Mouse (Mus musculus): ENCODE data around the gene Gmeb1. TPM values are rescaled to one million over a fixed set of nuclear protein-coding genes. Genes with fewer than 3 reads are reported as not detected.
"Not testable (repeated sequence)": the region's sequence is repeated elsewhere in the genome, so short reads cannot be mapped to it uniquely, and the experiment has no call there.

Gmeb1 gene
- polyA plus RNA-seq, 1 experiment from 2014 or later: 39.5 TPM

DNA sequence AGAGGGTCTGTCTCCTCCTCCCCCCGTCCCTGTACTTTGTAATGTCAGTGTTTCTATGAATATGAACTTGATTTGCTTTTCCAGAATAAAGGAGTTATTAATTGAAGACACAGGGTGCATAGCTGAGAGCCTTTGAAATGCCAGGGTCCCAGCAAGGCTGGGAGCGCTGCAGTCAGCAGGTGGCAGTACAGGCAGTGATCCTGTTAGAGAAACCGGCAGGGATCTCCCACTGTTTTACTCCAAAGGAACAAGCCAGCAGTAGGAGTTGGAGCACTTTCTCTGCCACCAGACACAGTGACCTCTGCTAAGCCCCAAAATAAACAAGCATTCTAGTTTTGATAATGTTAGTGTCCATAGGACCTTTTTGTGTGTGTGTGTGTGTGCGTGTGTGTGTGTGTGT lies 31.6 kb upstream of the Gmeb1 start:
- Histone ChIP-seq H3K27me3 (ENCODE audit: insufficient read depth, low read length) (no peaks in the 10 kb centered on the region), H3K4me1 (ENCODE audit: insufficient read depth) (no peaks in the 10 kb centered on the region), H3K9me3 (ENCODE audit: low read depth, low read length) (no peaks in the 10 kb centered on the region), H3K27ac (ENCODE audit: low read depth) (no peak overlapping the region), H3K4me2 (no peak overlapping the region), H3K36me3 (ENCODE audit: insufficient read depth) (peaks cover 37% of the 10 kb centered on the region), H3K9ac (no peak overlapping the region), H3K4me3 (ENCODE audit: low read depth, low read length) (no peak overlapping the region)
- DNase-seq (peak; percentile 77), ATAC-seq (ENCODE audit: insufficient read depth) (no peak; the same call in 1 of the 2 replicates)
- WGBS: 42% methylated on average over 4 of the region's 4 CpGs
- peak; percentile 66 for TF ChIP-seq CTCF (IDR thresholded peaks at IDR 0.05; ENCODE audit: low read depth)

DNA sequence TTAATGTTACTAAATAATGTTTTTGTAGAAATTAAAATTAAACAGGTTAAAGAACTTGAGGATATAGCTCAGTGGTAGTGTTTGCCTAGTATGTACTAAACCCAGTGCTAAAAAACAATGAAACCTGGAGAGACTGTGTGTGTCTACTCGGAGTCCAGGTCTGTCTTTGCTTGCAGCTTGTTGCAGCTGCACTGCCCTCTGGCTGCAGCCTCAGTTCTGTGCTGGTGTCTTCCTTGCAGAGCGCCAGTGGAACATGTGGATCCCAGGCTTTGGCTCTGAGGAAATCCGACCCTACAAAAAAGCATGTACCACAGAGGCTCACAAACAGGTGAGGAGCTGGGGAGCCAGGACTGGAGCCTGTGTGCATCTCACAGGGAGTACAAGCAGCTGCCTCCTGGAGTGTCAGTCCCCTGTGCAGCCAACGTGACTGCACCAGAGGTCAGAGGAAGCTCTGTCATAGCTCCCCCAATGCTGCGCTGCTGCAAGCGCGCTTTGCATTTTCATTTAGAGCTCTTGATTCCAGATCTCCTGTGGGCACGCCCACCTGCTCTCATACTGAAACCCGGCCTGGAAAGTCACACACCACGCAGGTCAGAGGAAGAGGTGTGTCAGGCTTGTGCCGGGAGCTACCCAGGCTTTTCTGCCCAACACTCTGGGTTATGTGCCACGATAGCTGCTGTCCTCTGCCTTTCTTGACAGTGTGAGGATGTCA lies 30.4 kb upstream of the Gmeb1 start:
- no peak overlapping the region for H3K4me2 ChIP-seq
- H3K27ac ChIP-seq (ENCODE audit: low read depth): no peak overlapping the region
- H3K9ac ChIP-seq: no peak overlapping the region
- no peaks in the 10 kb centered on the region for H3K4me1 ChIP-seq (ENCODE audit: insufficient read depth)
- 84% methylated on average over 12 of the region's 12 CpGs for WGBS
- no peak for ATAC-seq (ENCODE audit: insufficient read depth)
- no peak for DNase-seq
- H3K27me3 ChIP-seq (ENCODE audit: insufficient read depth, low read length): no peaks in the 10 kb centered on the region
- no peak overlapping the region for H3K4me3 ChIP-seq (ENCODE audit: low read depth, low read length)
- peak; percentile 28; the same call in 1 of the 2 replicates for TF ChIP-seq CTCF (IDR thresholded peaks at IDR 0.05; ENCODE audit: low read depth)
- H3K36me3 ChIP-seq (ENCODE audit: insufficient read depth): peaks cover 41% of the 10 kb centered on the region
- H3K9me3 ChIP-seq (ENCODE audit: low read depth, low read length): no peaks in the 10 kb centered on the region

DNA sequence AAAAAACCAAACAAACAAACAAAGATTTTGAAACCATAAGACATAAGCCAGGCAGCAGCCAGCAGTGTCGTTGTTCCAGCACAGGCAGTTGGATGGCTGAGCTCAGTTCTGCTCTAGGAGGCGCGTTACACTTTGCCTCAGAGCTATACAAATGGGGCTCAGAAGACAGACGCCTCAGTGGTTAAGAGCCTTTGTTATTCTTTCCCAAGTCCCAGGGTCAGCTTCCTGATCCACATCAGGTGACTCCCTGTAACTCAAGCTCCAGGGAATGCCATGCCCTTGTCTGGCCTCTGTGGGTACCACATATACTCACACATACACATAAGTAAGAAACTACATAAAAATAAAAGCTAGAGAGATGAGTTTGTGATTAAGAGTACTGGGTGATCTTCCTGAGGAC lies 29.7 kb upstream of the Gmeb1 start:
- H3K9ac ChIP-seq: no peak overlapping the region
- DNase-seq (no peak), ATAC-seq (ENCODE audit: insufficient read depth) (no peak)
- no peaks in the 10 kb centered on the region for H3K9me3 ChIP-seq (ENCODE audit: low read depth, low read length)
- no peaks in the 10 kb centered on the region for H3K27me3 ChIP-seq (ENCODE audit: insufficient read depth, low read length)
- TF ChIP-seq CTCF (IDR thresholded peaks at IDR 0.05; ENCODE audit: low read depth): no peak
- H3K4me2 ChIP-seq: no peak overlapping the region
- no peak overlapping the region for H3K27ac ChIP-seq (ENCODE audit: low read depth)
- H3K36me3 ChIP-seq (ENCODE audit: insufficient read depth): peaks cover 47% of the 10 kb centered on the region
- no peaks in the 10 kb centered on the region for H3K4me1 ChIP-seq (ENCODE audit: insufficient read depth)
- H3K4me3 ChIP-seq (ENCODE audit: low read depth, low read length): no peak overlapping the region
- 90% methylated on average over 4 of the region's 4 CpGs for WGBS

DNA sequence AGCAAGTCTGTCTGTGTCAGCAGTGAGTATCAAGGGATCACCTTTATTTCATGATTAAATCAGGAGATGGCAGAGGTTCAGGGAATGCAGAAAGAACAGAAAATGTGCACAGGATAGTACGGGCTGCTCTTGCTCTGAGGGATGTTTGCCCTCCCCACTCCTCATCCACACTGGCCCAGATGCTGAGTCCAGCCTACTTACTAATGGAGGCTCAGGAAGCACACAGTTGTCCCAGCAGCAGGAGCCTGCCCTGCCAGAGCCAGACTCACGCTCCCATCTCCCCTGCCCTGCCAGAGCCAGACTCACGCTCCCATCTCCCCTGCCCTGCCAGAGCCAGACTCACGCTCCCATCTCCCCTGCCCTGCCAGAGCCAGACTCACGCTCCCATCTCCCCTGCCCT lies 27.4 kb upstream of the Gmeb1 start:
- 83% methylated on average over 3 of the region's 5 CpGs for WGBS
- H3K27ac ChIP-seq (ENCODE audit: low read depth); H3K4me3 ChIP-seq (ENCODE audit: low read depth, low read length); H3K9ac ChIP-seq; H3K9me3 ChIP-seq (ENCODE audit: low read depth, low read length); H3K4me2 ChIP-seq; H3K27me3 ChIP-seq (ENCODE audit: insufficient read depth, low read length); ATAC-seq (ENCODE audit: insufficient read depth); DNase-seq; H3K4me1 ChIP-seq (ENCODE audit: insufficient read depth): not testable (repeated sequence)
- peaks cover 58% of the 10 kb centered on the region for H3K36me3 ChIP-seq (ENCODE audit: insufficient read depth)

DNA sequence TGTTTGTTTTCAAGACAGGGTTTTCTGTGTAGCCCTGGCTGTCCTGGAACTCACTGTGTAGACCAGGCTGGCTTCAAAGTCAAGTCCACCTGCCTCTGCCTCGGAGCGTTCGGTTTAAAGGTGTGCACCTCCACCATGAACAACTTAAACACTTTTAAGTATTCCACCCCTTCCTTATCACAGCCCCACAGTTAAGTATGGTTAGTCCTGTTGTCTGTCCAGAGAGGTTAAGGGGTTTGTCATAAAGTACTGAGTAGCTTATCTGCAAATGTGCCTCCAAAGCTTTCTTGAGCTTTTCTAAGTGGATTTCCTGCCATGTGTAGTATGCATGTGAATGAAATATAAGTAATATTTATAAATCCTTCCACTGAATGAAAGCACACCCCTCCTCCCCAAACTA lies 14.5 kb upstream of the Gmeb1 start:
- no peak overlapping the region for H3K27ac ChIP-seq (ENCODE audit: low read depth)
- H3K4me3 ChIP-seq (ENCODE audit: low read depth, low read length): no peak overlapping the region
- DNase-seq (no peak), ATAC-seq (ENCODE audit: insufficient read depth) (no peak)
- H3K9ac ChIP-seq: no peak overlapping the region; the same call in 1 of the 2 replicates
- H3K4me2 ChIP-seq: peak overlapping the region; percentile 93
- H3K9me3 ChIP-seq (ENCODE audit: low read depth, low read length): no peaks in the 10 kb centered on the region
- WGBS: 83% methylated on average over 3 of the region's 3 CpGs
- H3K4me1 ChIP-seq (ENCODE audit: insufficient read depth): peaks cover 10% of the 10 kb centered on the region
- TF ChIP-seq CTCF (IDR thresholded peaks at IDR 0.05; ENCODE audit: low read depth): no peak
- H3K27me3 ChIP-seq (ENCODE audit: insufficient read depth, low read length): no peaks in the 10 kb centered on the region
- no peaks in the 10 kb centered on the region for H3K36me3 ChIP-seq (ENCODE audit: insufficient read depth)

DNA sequence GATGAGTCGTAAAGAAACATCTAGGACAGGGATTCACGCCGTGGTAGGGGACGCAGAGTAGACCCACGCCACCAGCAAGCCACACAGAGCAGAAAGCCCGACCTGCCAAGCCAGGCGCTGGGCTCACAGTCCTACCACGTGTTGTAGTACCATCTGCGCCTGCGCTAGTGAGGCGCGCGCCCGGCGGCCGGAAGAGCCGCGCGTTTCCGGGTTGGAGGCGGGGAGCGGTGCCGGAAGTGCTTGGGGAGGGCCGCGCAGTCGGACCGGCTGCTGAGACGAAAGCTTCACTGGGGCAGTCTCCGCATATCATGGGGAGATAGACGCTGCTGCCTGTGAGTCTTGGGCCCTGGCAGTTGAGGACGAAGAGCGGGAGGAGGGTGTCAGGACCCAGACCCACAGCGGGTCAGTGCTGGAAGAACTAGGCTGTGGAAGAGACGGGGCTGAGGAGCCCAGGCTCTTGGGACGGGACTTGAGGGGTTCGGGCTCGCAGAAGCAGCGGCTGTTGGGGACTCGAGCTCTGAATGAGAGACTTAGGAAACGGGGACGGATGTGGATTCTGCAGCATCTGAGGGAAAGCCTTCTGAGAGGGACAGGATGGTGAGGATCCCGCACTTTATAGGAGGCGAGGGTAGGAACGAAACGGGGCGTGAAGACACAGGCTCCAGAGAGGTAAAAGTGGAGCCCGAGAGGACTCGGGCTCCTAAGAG lies 12.9 kb upstream of the Gmeb1 start, which contains the start of gene Taf12:
Gene Taf12 (plus strand): TSS at position 220 of the 707 bp plus-strand sequence.
- TF ChIP-seq CTCF (IDR thresholded peaks at IDR 0.05; ENCODE audit: low read depth): no peak
- Histone ChIP-seq H3K9me3 (ENCODE audit: low read depth, low read length) (no peaks in the 10 kb centered on the region), H3K4me1 (ENCODE audit: insufficient read depth) (peaks cover 10% of the 10 kb centered on the region), H3K9ac (peak within 1 kb of the TSS; percentile 81), H3K4me2 (peak within 1 kb of the TSS; percentile 93), H3K4me3 (ENCODE audit: low read depth, low read length) (peak within 1 kb of the TSS; percentile 81), H3K27me3 (ENCODE audit: insufficient read depth, low read length) (no peaks in the 10 kb centered on the region), H3K36me3 (ENCODE audit: insufficient read depth) (no peaks in the 10 kb centered on the region), H3K27ac (ENCODE audit: low read depth) (peak within 1 kb of the TSS; percentile 92)
- DNase-seq: peak; percentile 98
- WGBS: under 1% methylated on average over 48 of the region's 48 CpGs
- ATAC-seq (ENCODE audit: insufficient read depth): peak; percentile 83

DNA sequence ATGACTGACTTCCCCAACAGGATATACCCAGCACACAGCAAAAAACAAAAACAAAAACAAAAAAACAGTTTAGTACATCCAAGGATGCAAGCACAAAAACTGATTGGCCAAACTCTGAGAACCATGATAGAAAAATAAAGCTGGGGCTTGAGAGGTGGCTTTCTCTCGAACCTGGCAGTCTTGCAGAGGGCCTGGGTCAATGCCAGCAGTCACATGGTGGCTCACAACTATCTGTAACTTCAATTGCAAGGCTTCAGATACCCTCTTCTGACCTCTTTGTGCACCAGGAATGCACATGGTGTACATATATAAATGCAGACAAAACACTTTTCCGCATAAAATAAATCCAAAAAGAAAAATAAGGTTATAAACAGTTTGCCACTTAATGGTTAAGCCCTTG lies 11.8 kb upstream of the Gmeb1 start:
- Histone ChIP-seq H3K27me3 (ENCODE audit: insufficient read depth, low read length) (no peaks in the 10 kb centered on the region), H3K27ac (ENCODE audit: low read depth) (no peak overlapping the region), H3K9me3 (ENCODE audit: low read depth, low read length) (no peaks in the 10 kb centered on the region), H3K4me3 (ENCODE audit: low read depth, low read length) (peak overlapping the region; percentile 81), H3K4me1 (ENCODE audit: insufficient read depth) (peaks cover 10% of the 10 kb centered on the region), H3K36me3 (ENCODE audit: insufficient read depth) (no peaks in the 10 kb centered on the region), H3K9ac (peak overlapping the region; percentile 81; the same call in 1 of the 2 replicates), H3K4me2 (peak overlapping the region; percentile 93)
- ATAC-seq (ENCODE audit: insufficient read depth) (no peak), DNase-seq (peak; percentile 37)
- WGBS: 59% methylated on average over 2 of the region's 2 CpGs
- TF ChIP-seq CTCF (IDR thresholded peaks at IDR 0.05; ENCODE audit: low read depth): no peak

Measured in lung, embryonic 14.5 days (tissue).